Mouse (Mus musculus): Measurements from ENCODE around the gene Srms.

Gene Srms

DNA sequence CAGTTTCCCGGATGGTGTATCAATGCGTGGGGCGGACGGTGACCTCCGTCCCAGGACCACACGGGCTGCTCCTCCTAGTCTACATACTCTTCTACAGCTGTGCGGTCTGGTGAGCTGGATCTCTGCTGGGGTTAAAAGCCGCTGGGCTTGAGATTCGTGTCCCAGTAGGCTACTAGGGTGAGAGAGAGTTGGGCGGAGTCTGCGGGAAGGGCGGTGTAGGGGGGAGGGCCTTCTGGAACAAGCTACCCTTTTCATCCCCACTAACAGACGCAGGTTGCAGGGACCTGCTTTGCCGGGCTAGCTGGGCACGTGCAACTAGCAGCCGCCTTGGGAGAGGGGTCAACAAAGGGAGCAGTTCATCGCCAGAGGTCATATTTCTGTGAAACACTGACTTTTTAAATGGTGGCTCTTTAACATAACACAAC, at the start of gene Srms:
TSS of gene Srms (minus strand) at position 165 of the 425 bp plus-strand sequence.
- DNase-seq (ENCODE audit: low spot score) = no peak

DNA sequence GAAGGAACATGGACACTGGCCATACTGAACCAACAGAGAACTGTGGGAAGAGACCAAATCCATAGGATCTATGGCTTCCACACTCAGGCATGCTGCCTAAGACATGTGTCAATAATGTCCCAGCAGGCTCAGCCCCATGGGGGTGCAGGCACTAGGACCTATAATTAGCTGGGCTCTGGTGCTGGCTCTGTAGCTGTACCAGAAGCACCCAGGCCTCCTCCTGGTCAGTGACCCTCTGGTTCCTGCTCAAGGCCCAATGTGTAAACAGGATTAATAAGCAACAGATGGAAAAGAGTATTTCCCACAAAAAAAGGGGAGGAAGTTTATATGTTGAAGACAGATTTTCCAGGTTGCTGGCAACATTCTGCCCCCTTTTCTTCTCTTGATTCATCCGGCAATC, 40.3 kb upstream of the Srms start:
- DNase-seq (ENCODE audit: low spot score) = no peak

DNA sequence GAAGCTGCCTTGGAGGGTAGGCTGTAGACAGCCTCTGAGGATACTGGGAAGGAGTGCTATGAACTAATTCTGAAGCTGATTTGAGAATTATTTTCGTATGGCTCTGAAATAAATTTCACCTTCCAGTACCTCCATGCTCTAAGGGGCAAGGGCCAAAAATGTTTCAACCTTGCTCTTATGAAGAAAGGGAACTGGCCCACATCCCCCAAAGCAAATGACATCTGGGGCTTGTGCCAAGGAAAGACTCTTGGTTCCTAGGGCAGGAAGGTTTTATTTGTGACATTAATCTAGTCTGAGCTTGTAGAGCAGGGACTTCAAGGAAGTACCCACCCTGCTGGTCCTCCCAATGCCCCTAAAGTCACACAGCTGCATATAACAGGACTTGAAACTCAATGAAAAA, 38.9 kb upstream of the Srms start:
- no peak for DNase-seq (ENCODE audit: low spot score)

DNA sequence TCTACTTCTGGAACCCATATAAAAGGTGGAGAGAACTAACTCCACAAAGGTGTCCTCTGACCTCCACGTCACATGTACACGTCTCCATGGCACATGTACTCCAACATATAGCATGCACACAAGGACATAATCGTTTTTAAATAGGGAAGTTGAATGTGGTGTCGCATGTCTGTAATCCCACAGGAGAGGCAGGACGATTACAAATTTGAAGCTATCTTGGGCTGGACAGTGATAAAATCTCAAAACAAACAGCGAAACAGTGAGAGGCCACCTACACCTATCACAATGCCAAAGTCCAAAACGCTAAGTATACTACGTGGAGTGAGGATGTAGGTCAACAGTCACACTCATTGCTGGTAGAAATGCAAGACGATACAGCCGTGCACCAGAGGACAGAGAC, 36.2 kb upstream of the Srms start:
- no peak for DNase-seq (ENCODE audit: low spot score)

DNA sequence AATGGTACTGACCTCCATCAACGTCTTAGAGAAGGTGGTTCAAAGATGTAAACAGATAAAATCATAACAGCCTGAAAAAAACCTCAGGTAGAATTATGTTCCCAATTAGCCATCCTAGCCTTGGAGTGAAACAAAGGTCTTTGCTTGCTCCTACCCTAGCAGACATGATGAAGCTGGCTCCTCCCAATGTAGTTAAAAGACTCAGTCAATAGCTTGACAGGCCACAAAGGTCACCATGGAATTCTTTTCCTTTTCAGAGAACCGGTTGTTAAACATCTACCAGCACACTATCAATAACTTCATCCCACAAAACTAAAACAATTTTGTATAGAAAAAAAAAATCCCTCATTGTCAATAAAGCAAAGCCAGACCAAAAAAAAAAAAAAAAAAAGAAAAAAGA, 32.0 kb upstream of the Srms start:
- DNase-seq (ENCODE audit: low spot score) = no peak

DNA sequence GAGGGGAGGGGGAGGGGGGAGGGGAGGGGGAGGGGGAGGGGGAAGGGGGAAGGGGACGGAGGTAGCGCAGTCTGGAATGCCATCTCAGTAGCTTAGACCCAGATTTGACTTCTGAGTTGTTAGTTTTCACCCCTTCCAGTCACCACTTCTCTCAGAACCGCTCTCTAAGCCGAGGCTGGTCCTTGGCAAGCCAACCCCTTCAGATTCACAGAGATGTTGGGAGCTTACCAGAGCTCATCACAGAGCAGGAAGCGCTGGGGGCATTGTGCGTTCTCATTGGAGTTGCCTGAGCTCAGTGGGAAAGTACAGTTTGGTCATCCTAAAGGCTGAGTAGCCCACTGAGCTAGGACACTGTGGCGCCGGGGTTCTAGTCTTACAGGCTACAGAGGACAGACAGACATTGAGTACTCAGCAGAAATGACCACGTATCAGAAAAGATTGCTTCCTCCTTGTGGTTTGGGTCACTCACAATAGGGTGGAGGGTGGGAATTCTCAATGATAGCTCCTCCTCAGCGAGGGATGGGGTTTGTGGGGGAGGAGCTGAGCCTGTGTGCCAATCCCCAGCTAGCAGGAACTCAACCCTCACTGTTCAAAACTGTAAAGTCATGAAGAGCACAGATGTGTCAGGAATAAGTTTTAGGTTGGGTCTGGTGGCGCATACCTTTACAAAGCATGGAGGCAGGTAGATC, 30.9 kb upstream of the Srms start:
- no peak for DNase-seq (ENCODE audit: low spot score)

DNA sequence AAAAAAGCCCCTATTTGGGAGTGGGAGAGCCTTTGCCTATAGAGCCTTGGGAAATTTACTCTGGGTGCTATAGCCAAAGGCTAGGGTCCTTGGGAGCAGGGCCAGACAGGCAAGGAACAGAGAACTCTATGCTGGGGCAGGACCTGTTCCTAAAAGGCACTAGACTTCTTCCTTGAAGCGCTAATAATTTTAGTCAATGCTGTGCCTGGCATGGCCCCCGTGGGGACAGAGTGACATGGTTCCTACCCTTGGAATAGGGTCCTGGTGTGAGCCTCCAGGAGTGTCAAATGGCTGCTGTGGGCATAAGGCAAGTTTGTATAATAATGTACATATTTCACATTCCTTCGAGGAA, 29.3 kb upstream of the Srms start:
- DNase-seq (ENCODE audit: low spot score) = no peak

DNA sequence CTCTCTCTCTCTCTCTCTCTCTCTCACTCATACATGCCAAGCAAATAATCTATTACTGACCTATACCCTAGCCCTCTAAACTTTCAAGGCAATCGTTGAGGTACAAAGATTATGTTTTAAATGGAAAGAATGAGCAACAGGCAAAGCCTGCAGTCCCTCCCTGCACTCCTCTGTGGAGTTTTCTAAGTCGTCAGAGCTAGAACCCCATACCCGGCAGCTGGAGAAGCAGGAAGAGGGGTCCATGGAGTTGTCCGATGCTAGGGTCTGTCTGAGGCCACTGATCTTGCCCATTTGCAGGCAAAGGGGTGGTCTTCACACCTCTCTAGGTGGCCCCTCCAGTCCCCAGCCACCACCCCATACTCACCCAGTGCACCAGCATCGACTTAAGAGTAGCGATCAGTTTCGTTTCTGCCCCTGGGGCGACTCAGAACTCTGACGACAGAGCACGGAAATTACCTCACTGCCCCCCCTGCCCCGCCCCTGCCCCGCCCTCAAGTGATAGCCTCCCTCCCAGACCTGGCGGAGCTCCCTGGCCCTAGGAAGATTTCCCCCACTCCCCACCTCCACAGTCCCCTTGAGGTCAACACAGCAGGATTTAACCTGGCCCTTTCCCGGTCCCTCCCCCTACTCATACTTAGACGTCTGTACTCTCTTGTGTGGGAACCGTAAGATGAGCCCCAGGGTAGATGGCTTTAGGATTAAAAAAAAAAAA, 28.8 kb upstream of the Srms start, which contains the start of gene Helz2:
TSS of gene Helz2 (minus strand) at position 426 of the 712 bp plus-strand sequence.
- peak; percentile 69 for DNase-seq (ENCODE audit: low spot score)

DNA sequence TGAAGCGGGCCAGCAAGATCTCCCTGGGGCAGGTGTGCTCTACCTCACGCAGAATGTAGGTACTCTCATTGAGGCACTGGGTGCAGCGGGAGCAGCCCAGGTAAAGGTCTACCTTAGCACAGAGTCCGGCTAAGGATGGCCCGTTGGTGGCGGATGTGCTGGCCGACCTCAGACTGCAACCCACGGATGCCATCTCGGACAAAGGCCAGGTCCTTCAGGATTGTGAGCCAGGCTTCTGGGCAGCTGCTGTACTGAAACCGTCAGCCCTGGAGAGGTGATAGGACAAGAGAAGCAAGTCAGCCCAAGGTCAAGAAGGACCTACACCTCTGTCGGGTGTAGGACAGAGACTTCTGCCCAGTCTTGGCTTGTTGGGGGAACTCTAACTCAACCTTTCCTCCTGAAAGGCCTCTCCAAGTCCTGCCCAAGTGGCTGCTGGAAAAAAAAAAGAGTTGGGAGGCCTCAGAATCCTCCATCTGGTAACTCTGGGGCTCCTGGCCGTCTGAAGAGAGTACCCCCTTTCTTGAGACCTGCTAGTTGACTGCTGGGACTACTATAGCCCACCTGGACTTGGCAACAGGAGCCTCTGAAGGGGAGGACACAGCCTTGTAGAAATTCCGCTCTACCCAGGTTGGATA, 27.9 kb upstream of the Srms start:
- DNase-seq (ENCODE audit: low spot score) = no peak

DNA sequence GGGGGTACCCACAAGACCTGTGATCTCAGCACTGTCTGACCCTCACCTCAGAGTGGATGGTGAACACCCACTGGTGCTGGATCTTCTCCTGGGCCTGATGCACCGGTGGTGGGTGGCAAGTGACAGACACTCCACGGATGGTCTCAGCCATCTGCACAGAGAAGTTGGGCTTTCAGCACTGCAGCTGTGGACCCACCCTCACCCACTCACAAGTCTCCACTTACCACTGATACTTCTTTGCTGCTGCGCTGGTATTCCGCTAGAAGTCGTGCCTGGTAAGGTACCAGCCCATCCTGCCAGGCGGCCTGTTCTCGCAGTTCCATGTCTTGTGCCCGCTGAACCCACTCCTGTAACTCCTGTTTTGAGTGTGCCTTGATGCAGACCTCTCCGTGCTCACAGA, 26.3 kb upstream of the Srms start:
- no peak for DNase-seq (ENCODE audit: low spot score)

DNA sequence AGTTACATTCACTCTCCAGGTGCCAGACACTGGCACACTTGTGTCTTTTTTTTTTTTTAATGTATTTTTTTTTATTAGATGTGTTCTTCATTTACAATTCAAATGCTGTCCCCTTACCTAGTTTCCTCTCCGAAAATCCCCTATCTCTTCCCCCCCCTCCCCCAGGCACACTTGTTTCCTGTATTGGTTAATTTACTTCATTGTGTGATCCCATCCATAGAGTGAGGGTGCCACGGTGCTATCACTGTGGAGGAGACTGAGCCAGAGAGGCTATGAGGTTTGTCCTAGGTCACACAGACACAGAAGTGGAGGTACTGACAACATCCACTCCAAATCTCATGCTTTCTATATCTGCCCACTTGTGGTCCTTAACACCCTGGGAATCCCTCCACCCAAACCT, 25.9 kb upstream of the Srms start:
- no peak for DNase-seq (ENCODE audit: low spot score)

DNA sequence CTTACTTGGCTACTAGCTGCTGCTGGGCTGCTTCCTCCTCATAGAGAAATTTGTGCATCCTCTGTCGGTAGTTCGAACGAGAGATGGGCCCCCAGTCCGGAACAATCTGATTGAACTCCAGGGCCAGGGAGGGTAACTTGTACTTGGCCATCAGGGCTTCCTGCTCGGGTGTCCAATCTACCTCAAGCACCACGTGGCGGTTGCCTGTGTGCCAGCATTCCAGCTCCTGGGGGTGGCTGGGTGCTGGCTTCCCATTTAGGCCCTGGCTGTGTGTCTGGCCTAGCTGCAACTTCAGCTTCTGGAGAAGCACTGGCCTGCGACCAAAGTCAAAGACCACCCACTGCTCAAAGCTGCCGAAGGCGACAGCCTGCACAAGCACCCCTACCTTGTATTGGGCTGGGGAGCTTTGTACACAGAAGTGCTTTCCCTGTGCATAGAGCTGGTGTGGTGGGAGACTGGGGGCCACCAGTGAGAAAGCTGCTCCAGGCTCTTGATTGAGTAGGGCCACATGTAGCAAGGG, 25.2 kb upstream of the Srms start:
- no peak for DNase-seq (ENCODE audit: low spot score)

DNA sequence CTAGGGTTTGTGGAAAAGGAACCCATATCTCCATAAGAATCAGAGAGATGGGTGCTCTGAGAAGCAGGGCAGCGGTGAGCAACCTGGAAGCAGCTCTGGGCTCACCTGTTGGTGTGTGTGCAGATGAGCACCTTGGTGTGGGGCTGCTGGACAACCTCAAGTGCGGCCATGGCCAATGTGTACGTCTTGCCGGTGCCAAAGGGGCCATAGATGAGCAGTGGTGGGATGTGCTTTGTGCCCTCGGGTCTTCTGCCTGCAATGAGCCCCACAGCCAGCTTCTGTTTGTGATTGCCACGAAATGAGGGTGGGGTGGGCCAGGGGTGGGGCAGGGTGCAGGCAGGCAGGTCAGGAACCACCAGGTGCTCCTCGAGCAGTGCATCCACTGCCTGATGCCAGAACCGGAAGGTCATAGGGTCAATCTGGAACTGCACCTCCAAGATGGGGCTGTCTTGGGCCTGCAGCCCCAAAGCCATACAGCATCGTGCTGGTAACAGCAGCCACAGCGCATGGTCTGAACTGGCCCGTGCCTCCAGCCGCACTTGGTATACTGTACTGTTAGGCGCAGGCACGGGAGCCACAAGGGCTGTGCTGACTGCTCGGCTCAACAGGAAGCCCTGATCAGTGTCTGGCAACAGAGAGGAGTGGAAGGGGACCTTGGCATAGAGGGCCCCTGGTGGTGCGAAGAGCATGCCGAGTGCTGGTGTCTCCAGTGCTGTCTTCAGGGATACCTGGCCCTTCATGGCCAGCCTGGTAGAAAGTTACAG, 24.4 kb upstream of the Srms start:
- no peak for DNase-seq (ENCODE audit: low spot score)

DNA sequence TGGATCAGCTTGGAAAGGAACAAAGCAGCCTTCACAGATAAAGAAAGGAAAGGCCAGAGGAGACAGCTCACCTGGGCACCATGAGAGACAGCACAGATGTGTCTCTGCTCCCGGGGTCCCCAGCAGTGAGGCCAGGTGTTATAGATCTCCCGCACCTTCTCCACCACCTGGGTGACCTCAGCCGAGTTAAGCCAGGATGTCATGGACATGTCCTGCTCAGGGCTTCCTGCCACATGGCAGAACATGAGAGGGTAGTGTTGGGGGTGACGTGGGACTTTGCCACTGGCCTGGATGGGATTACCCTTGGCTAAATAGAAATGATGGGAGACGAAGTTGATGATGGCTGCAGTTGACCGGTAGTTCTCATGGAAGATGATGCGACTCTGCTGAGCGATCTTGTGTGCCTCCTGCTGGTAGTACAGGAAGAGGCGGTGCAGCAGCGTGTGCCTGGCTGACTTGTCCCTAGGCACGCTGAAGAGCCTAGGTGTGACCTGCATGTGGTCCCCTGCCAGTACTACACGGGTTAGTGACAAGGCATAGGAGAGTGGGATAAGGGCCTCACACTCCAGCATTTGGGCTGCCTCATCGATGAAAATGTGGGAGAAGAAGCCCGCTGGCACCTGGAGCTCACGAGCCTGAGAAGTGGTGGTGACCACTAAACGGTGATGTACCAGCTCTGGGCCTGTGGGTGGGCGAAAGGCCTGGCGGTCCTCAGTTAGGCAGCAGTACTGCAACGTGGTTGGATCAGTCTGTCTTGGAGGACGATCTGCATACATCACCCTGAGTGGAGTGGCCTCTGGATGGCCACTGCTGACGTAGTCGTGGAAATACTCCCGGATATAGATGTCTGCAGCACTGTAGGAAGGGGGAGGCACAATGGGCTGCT, 22.9 kb upstream of the Srms start:
- DNase-seq (ENCODE audit: low spot score) = no peak

DNA sequence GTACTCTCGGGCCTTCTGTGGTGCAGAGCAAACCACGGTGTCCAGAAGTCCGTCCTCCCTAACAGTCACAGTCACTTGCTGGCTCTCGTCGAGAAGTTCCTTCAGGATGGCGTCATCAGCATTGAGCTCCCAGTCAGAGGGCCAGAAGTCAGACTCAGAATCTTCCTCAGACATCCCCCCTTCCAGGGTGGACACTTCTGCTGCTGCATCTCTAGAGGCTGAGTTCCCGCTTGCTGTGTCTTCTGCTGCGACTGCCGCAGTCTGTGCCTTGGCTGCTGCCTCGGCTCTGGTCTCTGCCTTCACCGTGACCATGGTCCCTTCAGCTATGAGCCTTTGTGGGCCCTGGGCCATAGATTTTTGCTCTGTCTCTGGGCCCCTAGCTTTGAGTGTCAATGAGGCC, 21.7 kb upstream of the Srms start:
- no peak for DNase-seq (ENCODE audit: low spot score)

DNA sequence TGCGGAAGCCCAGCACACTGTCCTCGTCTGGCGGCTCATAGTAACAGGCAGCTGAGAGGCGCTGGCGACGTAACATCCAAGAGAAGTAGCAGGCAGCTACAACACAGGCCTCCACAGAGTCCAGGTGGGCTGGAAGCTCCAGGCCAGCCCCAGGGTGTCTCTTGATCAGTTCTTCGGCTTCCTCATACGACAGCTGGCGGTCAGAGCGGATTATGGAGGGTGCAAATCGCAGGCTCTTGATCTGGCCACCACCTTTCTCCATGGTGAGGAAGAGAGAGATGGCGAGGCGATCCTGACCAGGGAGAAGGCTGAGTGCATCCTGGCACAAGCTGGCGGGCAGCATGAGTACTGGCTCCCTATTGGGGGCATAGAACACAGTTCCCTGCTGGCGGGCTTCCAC, 20.5 kb upstream of the Srms start:
- no peak for DNase-seq (ENCODE audit: low spot score)

DNA sequence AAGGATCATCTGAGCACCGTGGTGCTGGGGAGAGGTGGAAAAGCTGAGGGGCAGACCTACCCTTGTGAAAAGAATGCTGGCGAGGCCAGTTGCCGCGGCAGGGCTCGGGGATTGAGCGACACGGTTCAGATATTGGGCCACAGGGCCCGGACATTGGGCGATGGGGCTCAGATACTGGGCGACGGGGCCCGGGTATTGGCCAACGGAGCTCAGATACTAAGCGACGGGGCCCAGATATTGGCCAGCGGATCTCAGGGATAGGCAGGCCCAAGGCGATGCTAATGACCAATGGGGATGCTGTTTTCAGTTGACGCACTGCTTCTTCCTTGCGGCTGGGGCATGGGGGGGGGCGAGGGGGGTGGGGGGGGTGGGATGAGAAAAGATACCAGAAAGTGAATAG, 18.2 kb upstream of the Srms start:
- no peak for DNase-seq (ENCODE audit: low spot score)

DNA sequence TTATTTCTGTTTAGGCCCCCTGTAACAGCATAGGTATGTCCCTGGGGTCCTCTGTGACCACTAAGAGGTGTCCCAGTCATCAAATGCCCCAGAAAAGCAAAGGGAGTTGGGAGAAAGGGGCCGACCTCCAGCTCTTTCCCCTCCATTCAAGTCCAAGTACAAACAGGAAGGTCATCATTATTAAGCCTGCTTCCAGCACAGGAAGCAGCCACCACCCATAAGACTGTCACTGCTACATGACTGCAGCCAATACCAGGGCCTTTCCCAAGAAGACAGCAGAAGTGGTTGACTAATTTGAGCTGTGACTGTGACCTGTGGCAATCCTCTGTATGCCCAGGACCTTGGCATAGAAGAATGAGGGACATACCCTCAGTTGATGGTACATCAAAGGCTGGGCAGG, 15.3 kb upstream of the Srms start:
- no peak for DNase-seq (ENCODE audit: low spot score)

DNA sequence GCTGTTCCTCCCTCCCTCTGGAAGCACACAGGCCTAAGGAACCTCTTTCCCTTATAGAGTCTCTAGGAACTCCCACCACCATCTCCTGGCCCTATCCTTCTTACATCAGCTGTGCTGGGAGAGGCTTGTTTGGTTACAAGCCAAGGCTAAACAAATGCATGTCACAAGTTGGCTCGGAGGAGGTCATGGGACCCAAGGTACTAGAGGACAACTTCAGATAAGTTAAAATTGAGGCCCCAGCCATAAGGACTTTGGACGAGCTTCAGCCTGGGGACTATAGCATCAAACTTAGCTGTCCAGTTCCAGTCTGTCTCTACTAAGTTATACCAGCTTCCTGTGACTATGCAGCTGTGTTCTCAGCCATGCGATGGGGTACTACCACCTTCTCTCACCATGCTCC, 14.1 kb upstream of the Srms start:
- no peak for DNase-seq (ENCODE audit: low spot score)

DNA sequence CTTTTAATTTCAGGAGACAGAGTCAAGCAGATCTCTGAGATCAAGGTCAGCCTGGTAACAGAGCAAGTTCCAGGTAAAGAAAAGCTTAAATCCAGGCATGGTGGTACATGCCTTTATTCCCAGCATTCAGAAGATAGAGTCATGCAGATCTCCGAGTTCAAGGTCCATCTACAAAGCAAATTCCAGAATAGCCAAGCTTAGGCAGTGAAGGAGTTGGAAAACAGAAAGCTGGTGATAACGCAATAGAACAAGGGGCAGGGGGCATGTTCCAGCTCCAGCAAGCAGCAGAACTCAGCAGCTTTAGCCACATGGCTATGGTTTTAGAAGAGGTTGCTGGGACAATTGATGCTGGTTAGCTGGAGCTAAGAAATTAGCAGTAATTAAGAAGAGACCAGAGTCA, 12.0 kb upstream of the Srms start:
- DNase-seq (ENCODE audit: low spot score) = no peak

DNA sequence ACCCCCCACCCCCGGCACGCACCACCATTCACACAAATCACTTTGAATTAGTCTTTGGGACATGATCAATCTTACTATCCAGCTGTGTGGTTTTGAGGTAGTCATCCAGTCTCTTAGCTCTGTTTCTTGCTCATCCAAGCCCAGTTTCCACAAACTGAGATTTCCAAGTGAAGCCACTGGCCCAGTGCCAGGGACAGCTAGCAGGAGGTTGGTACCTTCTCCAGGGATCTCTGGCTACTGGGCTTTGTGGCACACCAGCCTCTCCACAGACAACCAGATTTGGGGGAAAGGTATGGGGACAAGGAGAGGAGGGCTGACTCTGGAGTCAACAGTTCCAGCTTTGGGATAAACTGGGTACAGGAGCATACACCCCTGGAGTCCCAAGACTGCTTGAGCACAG, 7.4 kb upstream of the Srms start:
- DNase-seq (ENCODE audit: low spot score) = no peak
